Mouse (Mus musculus) left cerebral cortex, postnatal 14 days (tissue): ENCODE data around the gene Cpsf2. TPM values are rescaled to one million over a fixed set of nuclear protein-coding genes. Genes with fewer than 3 reads are reported as not detected.

Experiments used
- DNase-seq, 2 experiments: peaks; one replicate each; pipeline ENCODE4 v3.0.0; 2021 to 2022; ENCODE audit warnings: low spot score in 2 of 2, mixed read lengths in 1 of 2
- intact Hi-C: fragments of 180-260 bp; cut with DNase I; formaldehyde crosslinking; loops from one replicate; pipeline ENCODE4 v1.15.1; 2025
- total RNA-seq, 2 experiments: library from RNA; stranded (reverse); gene quantifications; 2 replicates each; pipeline ENCODE4 v1.2.3; 2021

Gene Cpsf2
- total RNA-seq, 2 experiments from 2014 or later: 31.1 to 32.0 TPM

DNA sequence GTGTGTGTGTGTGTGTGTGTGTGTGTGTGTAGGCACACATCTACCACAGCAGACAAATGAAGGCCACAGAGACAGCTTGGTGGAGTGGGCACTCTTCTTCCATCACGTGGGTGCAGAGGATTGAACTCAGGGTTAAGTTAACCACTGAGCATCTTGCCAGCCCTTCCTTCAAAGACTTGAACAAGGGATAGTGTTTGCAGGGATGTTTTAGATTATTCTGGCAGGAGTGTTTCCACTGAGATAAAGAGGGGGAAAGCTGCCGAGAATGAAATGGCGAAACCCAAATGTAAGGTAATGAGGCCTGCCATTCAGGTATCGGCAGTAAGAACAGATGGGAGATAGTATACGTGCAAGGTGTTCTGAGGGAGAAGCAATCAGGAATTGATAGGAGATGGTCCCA is 2.4 kb downstream of the Cpsf2 start:
- DNase-seq: no peak
- intact Hi-C loops: no loop called here

DNA sequence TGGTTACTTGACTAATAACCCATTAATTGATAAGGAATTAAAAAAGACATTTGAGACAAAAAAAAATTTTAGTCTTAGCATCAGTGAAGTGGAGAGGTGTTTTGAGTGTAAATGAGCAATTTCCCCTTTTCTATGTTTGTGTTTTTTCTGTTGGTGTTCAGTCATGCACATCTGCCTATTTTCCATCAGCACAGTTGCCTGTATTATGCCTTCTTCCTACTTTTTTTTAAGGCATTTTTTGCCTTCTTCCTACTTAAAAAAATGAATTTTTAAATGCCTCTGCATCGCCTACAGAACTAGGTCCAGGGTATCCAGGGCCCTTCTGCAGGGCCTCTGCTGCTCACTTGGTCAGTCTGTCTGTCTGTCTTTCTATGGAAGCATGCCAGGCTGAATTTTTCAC is 2.8 kb downstream of the Cpsf2 start:
- intact Hi-C loops: no loop called here
- DNase-seq: no peak

DNA sequence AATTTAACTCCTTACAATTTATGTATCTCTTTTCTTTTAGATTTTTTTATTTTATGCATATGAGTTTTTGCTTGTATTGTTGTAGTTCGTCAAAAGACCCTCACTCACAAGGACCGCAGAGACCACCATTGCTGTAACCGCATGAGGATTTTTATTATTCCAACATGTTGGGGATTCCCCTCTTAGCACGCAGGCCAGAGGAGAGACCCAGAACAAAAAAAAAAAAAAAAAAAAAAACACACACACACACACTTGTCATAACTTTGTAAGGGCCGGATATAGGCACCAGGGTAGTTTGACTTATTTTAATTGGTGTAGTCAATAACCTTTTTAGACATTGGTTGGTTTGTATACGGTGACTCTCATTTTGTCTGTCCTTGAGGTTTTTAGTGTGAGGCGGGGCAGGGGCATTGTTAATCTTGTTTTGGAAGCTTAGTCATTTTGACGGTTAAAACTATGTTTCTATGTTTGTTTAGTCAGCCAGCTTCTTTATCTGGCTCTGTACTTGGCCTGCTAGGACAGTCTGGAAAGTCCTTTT is 3.5 kb downstream of the Cpsf2 start:
- intact Hi-C loops: no loop called here

DNA sequence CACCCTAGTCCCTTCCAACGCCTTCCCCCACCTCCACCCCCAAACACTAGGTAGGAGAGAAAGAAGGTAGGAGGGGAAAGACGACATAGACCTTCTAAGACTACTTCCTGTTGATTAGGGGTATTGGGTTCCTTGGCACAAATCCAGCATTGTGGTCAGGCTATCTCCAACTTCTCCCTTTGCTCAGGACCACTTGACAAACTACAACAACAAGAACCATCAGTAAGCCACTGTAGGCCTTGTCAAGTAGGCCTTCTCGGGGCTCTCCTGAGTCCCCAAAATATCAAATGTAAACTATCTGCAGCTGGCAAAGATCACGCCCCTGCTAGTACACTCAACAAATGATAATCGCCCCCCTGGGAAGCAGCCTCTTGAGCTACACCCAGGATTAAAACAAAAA is 4.5 kb downstream of the Cpsf2 start:
- DNase-seq: no peak
- intact Hi-C loops: loop anchor here (5.0 kb wide), 1 partner anchor 407 kb away; no protein-coding TSS in a partner anchor

More for the DNA sequence above, 3.5 kb downstream of the Cpsf2 start:
- DNase-seq: no peak

DNA sequence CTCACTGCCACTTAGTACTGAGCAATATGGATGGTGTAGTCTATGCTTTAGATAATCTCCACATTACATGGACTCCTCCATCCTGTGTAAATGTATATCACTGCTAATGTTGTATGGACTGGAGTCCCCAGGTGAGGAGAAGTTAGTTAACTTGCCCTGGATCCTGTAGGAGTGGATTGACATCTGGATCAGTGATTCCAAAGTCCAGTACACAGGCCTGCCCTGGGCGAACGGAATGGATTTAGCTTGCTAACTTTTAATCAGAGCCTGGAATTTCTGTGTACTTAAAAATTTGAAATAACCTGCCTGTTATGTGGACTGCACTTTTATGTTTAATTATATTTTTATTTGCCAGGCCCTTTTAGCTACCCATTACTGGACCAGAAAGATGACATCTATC is 5.8 kb downstream of the Cpsf2 start:
- intact Hi-C loops: loop anchor here (5.0 kb wide), 1 partner anchor 406 kb away; no protein-coding TSS in a partner anchor
- DNase-seq: no peak

DNA sequence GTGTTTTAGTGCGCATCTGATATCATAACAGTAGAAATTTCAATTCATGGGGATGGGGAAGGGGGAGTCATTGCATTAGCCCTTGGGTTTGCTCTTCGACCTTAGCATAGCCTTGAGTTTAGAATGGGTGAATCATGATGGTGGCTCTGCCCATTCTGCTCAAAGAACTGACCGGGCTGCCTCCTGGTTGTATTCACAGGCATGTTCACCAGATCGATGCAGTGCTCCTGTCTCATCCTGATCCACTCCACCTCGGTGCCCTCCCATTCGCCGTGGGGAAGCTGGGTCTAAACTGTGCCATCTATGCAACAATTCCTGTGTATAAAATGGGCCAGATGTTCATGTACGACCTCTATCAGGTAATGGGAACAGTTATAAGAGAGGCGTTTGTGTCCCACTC is 7.2 kb downstream of the Cpsf2 start:
- intact Hi-C loops: loop anchor here (5.0 kb wide), 1 partner anchor 404 kb away; no protein-coding TSS in a partner anchor
- no peak for DNase-seq

DNA sequence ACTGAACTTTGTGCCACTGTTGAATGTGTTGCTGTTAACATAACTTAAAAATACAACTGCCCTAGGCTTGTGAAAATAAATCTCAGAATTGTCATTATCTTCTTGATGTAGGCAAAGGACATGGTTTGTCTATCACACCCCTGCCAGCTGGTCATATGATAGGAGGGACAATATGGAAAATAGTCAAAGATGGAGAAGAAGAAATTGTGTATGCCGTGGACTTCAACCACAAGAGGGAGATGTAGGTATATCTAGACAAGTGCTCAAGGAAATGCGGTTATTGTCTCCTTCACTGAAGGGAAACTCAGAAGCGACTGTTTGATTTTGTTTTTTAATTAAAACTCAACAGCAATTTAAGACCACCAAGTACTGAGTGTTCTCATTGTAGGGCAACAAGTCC is 9.3 kb downstream of the Cpsf2 start:
- DNase-seq: peak; percentile 39 to 62

DNA sequence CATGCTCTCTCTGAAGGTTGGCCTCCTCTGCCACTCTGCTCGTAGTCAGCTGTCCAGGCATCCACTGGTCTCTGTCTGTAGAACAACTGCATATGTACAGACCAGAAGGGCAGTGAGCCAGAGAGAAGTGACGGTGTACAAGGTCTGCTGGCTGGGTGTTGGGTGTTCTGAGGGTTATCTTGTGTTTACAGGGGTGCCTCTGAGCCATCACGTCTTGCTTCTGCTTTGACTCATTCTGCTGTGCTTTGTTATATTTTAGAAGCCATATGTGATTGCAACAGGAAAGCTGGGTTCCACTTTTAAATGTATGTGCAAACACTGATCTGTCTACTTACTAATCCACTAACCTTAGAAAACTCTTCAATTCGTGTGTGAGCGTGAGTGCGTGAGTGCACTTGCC is 11.9 kb downstream of the Cpsf2 start:
- no peak for DNase-seq
- intact Hi-C loops: loop anchor here (5.0 kb wide), 2 partner anchors 140 to 475 kb away; partner anchors contain the start of gene Slc24a4

More for the DNA sequence above, 9.3 kb downstream of the Cpsf2 start:
- intact Hi-C loops: loop anchor here (5.0 kb wide), 2 partner anchors 142 to 477 kb away; partner anchors contain the start of gene Slc24a4

DNA sequence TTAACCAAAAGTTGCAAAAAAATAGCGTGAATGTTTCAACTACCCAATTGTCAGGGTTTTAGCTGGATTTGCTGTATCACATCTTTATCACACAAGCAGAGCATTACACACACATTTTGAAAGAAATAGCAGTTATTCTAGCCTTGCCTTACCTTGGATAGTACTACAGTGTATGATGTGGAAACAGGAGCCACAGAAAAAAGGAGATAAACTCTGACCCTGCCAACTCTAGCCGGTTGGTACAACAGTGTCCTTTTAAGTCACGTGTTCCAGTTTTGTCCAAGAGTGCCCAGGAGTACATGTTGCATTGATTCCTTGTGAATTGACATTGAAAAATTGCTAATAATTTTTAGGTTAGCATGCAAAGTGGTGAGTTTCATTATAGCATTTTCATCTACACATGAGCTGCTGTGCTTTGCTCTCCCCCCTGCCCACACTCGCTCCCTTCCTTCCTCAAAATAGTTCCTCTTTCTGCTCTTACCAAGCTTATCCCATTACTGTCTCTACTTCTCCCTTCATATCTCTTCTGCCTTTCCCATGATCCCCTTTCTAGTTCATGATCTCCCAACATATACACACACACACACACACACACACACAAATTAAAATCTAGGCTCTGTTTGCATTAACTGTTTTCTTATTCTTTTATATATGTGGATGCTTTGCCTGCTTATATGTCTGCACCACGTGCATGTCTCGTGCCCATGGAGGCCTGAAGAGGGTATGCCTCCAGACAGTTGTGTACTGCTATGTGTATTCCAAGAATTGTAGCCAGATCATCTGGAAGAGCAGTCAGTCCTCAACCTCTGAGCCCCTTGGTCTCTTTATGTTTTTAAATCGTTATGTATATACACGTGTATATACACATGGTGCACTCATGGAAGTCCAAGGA is 19.0 kb downstream of the Cpsf2 start:
- intact Hi-C loops: loop anchor here (5.0 kb wide), 1 partner anchor 187 kb away; no protein-coding TSS in a partner anchor
- no peak for DNase-seq

DNA sequence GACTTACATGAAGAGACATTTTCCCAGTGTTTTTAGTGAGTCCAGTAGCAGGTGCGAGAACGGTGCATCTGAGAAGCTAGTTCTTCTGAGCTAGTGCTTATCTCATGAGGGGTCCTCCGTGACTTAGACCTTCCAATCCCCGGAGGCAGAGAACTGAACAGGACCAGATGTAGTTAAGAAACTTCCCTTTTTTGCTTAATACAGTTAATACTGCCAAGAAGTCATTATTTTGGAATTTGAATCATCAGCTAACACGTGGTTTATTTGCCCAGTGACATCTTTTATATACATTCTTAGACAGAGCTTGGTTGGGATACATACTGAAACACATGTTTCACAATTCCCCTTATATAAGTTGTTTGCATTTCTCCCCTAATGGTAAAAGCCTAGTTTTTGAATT is 23.1 kb downstream of the Cpsf2 start:
- DNase-seq: no peak
- intact Hi-C loops: loop anchor here (5.0 kb wide), 1 partner anchor 183 kb away; no protein-coding TSS in a partner anchor

DNA sequence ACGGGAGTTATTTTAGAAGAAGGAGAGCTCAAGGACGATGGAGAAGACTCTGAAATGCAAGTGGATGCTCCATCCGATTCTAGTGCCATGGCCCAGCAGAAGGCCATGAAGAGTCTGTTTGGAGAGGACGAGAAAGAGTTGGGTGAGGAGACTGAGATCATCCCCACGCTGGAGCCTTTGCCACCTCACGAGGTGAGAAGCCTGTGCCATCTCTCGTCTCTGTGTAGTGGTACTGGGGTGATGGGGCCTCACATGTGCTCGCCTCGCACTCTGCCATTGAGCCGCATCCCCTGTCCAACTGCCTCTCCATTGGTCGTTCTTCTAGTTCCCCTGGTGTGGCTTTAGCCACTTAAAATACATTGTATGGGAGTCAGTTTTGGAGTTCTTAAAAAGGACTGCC is 25.0 kb downstream of the Cpsf2 start:
- intact Hi-C loops: no loop called here
- no peak for DNase-seq

DNA sequence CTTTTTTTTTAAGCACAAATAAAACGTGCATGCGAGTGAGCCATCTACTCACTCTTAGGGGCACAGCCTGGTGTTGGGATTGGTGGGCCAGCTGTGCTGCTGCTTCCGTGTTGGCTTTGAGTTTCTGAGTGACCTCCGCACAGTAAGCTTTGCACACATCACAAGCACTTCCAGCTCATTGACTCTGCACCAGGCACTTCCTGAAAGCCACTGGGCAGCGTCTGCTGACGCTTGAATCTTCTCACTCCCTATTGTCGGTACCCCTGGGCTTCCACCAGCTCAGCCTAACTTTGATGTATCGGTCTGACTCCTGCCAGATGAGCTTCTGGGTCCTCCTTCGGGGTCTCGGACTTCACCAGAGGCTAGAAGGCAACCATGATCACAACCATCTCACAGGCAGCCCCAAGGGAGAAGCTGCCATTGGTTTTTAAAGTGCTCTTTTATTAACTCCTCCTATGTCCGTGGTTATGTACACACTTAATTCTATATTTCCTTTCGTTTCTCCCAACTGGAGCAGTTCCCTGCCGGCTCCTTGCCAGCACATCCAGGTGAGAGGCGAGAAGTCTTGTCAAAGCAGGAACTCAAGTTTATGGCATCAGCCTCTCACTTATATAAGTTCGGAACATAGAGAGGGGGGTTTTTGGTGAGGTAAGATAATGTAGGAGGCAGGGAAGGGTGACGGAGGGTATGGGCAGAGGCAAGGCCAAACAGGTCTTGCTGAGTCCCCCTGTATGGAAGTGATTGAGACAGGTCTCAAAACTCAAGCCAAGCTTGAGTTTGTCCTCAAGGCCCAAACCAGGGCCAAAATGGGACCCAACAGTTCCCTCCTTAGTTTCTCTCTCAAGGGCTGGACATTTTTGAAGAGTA is 32.6 kb downstream of the Cpsf2 start:
- intact Hi-C loops: loop anchor here (5.0 kb wide), 1 partner anchor 124 kb away; no protein-coding TSS in a partner anchor
- DNase-seq: no peak

DNA sequence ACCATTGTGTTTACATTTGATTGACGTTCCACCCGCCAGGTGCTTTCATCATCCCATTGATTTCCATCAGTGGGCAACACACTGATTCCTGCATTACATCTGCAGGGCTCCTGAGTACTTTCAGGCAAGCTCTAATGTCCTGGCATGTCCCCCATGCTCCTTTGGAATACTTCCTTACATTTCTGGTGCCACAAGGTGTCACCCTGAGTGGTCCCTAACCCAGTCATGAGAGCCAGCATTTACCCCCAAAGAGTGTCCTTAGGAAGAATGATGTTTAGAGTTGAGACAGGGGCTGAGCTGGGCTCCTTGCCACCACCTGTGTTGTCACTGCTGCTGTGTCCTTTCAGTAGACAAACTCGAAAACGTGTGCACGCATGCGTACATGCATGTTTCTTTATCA is 33.8 kb downstream of the Cpsf2 start:
- DNase-seq: no peak
- intact Hi-C loops: loop anchor here (5.0 kb wide), 1 partner anchor 123 kb away; no protein-coding TSS in a partner anchor

DNA sequence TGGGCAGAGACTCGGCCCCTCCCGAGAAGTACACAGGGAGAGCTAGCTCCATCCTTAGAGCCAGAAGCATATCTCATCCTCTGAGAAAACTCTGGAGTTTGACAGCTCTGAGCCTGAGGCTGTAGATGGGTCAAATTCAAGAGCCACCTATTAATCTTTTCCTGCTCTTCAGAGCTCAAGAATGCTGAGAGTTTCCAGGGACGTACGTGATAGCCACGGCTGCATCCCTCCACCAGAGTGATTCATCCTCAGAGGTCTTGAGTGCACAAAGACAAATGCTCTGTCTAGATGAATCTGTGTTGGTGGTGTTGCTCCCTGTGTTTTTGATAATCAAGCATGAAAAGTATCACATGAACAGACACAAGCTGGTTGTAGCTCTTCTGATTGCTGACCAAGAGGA is 38.6 kb downstream of the Cpsf2 start:
- intact Hi-C loops: no loop called here

DNA sequence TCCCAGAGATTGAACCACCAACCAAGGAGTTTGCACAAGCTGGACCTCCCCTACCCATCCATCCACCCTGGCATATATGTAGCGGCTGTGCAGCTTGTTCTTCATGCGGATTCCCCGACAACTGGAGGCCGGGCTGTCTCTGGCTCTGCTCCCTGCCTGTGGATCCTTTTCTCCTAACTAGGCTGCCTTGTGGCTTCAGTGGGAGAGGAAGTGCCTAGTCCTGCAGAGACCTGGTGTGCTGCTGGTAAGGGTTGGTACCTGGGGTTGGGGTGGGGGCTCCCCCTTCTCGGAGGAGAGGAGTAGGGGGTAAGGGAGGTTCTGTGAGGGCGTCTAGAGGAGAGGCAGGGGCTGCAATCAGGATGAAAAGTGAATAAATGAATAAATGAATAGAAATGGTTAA is 39.3 kb downstream of the Cpsf2 start:
- intact Hi-C loops: no loop called here
- DNase-seq: no peak

More for the DNA sequence above, 38.6 kb downstream of the Cpsf2 start:
- no peak for DNase-seq

DNA sequence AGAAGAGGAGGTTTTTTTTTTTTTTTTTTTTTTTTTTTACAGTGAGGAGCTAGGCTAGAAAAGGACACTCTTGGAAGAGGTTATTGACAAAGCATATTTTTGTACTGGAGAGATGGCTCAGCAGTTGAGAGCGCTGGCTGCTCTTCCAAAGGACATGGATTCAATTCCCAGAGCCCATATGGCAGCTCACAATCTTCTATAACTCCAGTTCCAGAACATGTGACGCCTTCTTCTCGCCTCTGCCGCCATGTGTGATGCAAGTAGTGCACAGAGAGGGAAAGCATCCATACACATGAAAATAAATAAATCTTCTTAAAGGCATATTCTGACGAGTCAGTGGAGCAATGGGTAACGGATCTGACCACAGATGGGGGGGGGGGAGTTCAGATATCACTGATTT is 46.1 kb downstream of the Cpsf2 start:
- intact Hi-C loops: no loop called here
- peak in 1 of 2 experiments; percentile 32 for DNase-seq

DNA sequence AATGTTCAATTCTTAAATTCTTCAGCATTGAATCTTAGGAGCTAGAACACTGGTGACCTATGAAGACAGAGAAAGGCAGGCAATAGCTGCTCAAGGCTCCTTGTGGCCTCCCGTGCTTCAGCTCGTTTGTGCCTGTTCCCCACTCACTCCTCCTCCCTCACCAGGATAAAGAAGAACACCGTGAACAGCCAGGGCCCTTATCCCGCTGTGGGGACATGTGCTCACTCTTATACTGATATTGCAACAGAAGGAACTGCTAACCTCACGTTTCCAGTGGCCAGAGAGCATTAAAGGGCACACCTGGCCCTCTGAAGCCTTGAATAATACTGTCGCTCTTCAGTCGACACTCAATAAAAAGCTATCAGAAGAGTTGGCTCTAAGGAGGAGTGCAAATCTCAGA is 53.4 kb downstream of the Cpsf2 start:
- DNase-seq: no peak
- intact Hi-C loops: no loop called here

DNA sequence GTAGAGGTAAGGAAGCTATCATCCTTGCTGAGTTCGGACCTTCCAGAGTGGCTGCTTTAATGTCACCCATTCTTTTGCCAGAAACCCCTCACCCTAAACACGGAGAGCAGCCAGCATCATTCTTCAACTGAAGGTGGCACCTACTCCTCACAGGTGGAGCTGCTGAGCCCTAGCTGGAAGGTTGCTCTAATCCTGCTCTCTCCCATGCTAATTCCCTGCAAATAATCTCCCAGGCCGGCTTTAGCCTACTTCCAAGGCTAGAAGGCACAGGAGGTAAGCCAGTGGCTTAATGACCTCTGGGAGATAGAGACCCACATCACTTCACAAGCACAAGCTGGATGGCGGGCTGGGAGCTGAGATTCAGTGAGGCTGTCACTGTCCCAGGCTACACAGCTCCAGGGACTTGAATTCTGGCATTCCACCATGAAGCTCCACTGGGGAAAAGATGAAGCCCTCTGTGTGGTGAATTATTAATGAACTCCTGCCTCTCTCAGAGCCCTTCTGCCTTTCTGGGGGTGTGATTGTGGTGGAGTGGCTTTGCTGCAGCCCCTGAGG is 54.2 kb downstream of the Cpsf2 start:
- DNase-seq: no peak
- intact Hi-C loops: no loop called here

DNA sequence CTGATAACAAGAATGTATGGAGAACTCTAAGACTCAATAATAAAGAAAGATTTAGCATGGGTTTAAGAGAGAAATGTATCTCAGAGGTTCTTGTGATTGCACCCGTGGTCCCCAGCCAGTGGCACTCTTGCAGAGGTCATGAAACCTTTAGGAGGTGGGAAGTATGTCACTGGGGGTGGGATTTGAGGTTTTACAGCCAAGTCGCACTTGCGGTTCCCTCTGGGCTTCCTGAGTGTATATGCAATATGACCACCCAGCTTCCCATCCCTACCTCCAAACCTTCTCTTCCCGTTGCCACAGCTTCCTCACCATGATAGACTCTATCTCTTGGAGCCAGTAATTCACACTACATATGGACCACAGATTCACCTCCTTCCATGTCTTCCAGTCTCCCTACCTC is 59.1 kb downstream of the Cpsf2 start:
- DNase-seq: no peak
- intact Hi-C loops: no loop called here
